Mouse (Mus musculus) brain, adult 2 months (tissue): Measurements from ENCODE around the gene Rnf227.
A peak's percentile ranks its signal among the peaks of the same experiment; 100 is the strongest.

ENCODE experiments used
- DNase-seq: peaks from one replicate; pipeline ENCODE4 v3.0.0; 2011; ENCODE audit warnings: low read depth, low spot score

Rnf227 gene

GRCm38 (mm10) chr11:69370817-69371215, 30.6 kb downstream of the Rnf227 start:
- DNase-seq: no peak

DNA sequence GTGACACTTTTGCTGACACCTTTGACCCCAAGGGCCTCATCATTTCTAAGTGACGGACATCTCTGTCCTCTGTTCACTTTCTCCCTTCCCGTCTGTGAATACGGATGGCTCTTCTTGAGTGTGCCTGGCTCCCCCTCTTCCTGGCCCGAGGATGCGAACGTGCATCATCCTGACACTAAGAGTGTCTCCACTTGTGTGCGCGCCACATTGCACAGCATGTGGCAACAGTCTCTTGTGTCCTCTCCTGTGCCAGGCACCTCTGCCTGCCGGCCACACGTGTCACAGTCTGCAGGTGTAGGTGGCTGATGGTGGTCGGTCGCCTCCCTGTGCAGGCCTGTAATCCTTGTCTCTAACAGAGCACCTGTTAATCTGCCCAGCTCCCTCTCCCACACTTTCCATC, 31.3 kb downstream of the Rnf227 start:
- DNase-seq: no peak

GRCm38 (mm10) chr11:69372056-69372779, 32.0 kb downstream of the Rnf227 start:
- DNase-seq: peak; percentile 97

DNA sequence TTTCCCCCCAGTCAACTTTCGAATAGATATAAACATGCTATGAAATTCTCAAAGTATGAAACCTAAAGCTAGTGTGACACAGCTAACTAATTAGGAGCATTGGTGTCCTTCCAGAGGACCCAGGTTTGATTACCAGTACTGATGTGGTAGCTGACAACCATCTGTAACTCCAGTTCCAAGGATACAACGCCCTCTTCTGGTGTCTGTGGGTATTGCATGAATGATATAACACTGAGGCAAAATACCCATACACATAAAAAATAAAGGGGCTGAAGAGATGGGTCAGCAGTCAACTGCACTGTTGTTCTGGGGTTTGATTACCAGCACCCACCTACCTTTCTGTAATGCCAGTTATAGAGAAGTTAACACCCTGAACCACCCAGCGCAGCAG, 32.5 kb downstream of the Rnf227 start:
- DNase-seq: peak; percentile 12

DNA sequence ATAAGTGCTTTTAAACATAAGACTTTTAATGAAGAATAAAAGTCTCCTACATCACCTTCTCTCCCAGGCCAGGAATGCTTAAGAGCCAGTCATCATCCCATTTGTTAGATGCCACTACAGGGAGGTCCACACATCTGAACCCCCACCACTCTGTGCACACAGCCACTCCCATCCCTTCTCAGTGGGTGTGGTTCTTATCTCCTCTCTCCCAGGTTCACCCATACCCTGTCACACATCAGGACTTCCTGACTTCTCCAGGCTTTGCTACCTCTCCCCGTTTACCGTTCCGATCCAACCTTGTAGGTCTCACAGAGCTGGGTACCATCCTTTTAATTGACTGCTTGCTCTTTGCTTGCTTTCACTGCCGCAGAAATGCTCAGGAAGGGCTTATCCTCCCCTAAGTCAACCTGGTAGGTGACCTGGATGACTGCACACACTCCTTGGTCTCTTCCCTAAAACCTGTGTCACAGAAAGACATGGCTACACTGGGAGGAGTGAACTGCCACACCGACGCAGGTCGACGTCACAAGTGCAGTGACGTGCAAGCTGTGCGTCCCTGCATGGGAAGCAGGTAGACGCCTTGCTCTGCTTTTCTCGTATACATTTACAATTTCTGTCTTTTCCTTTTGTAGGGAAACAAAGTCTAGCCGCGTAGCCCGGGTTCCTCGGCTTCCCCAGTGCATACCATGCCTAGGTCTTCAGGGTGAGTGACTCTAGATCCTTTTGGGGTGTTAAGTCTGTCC, 33.1 kb downstream of the Rnf227 start:
- no peak for DNase-seq

DNA sequence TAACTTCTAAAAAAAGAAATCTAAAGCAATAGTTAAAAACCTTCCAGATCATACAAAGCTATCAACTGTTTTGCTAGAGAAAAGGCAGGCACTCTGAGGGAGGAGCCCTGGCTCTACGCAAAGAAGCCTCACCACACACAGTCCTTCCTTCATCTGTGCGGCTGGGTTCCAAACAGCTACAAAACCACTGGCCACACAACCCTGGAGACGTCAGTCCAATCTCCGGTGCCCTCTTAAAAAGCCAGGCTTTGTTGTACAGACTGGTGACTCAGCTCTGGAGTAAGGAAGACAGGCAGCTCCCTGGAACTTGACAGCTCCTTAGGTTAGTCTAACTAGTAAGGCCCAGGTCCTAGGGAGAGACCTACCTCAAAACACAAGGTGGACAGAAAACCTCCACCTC, 35.4 kb downstream of the Rnf227 start:
- no peak for DNase-seq

DNA sequence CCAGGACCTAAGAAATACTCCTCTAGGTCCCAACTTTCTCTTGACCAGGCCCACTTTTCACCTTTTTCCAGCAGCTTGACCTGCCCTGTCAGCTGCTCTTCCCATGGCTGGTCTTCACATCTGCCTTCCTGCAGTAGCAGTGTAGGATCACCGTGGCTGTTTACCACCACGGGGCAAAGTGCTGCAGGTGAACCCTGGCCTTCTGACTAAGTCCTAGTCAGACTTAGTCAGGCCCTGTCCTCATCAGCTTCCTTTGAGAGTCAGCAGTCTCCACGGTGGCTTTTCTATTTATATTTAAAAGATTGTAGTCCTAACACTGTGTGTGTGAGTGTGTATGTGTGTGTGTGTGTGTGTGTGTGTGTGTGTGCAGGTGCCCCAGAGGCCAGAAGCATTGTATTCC, 37.5 kb downstream of the Rnf227 start:
- DNase-seq: no peak

GRCm38 (mm10) chr11:69379600-69379999, 39.3 kb downstream of the Rnf227 start:
- DNase-seq: no peak

DNA sequence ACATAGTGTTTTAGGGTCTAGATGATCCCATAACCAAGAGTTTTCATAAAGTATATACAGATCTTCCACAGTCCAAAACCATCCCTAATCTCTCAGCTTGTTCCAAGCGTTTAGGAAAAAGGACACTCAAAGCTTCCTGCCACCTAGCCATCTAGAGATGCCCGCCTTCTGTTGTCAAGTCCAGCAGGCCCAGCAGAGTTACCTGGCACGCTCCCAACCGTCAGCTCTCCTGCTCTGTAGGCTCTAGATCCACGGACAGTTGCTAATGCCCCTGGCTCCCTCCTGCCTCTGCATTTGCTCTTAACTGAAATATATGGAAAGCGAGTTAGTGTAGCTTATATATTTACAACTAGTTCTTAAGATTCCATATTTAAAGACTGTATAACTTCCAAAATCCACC, 41.1 kb downstream of the Rnf227 start:
- DNase-seq: peak; percentile 81

GRCm38 (mm10) chr11:69382478-69383105, 42.3 kb downstream of the Rnf227 start:
- DNase-seq: peak; percentile 72

DNA sequence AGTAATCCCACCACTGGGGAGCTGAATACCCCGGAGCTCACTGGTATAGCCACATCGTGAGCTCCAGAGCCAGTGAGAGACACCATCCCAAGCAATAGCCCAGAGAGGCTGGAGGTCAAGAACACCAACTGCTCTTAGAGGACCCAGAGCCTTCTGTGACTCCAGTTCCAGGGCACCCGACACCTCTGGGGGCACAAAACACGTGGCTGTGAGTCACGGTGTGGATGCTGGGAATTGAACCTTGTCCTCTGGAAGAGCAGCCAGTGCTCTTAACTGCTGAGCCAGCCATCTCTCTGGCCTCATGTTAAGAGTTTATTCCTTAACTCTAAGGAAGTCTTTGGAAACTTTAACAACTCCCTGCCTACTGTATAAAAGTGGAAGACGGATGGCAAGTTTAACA, 44.7 kb downstream of the Rnf227 start:
- DNase-seq: no peak

- DNase-seq: no peak
These were observed 46.5 kb downstream of the Rnf227 start for GRCm38 (mm10) chr11:69386758-69387157.

GRCm38 (mm10) chr11:69388680-69389079, 48.4 kb downstream of the Rnf227 start:
- DNase-seq: no peak

DNA sequence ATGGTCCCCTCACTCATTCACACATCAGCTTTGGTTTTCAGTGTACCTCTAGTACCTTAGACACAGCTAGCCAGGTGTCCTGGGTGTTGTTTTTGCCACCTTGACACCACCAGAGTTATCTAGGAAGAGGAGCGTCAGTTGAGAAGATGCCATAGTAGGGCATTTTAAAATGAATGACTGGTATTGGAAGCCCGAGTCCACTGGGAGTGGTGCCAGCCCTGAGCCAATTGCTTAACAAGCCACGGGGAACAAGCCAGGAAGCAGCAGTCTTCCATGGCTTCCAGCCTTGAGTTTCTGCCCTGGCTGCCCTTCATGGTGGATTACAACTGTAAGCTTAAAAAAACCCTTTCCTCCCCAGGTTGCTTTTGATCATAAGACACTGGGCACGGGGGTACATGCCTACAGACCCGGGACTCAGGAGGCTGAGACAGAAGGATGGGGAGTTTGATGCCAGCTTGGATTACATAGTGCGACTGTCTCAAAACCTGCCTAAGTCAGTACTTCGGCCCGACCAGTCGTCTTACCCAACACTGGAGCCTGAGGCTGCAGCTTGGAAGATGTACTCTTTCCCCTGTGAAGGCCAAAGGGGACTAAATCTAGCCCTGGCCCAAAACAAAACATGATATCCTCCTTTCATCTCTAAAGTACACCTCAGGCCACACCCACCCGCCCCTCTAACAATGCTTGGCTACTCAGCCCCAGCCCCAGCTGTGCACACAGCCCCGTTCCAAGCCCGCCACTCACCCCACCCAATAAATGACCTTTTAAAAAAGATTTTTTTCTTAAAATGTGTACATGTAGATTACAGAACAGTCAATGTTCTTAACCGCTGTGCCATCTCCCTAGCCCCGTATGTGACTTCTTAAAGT, 49.5 kb downstream of the Rnf227 start:
- DNase-seq: no peak

DNA sequence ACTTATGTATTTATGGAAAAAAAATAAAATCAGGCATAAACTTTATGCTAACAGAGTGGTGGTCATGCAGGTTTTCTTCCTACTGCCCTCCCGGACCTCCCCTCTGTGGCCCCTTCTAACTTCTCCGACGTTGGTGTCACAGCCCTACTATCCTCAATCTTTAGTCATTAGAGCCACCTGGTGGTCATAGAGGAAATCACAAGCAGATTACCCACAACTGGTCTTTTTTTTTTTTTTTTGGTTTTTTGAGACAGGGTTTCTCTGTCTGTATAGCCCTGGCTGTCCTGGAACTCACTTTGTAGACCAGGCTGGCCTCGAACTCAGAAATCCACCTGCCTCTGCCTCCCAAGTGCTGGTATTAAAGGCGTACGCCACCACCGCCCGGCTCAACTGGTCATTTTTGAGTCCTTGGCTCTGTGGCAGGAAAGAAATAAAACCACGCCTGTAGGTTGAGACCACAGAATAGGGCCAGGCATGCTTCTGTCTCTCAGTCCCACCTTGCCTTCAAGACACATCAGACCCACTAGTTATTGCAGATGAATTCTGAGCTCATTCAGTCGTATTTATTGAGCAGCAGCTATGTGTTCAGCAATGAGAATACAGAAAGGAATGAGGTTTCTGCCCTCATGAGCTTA, 50.3 kb downstream of the Rnf227 start:
- DNase-seq: peak; percentile 80
